Mouse (Mus musculus): ENCODE data around the gene Pon1.
"Not testable (repeated sequence)": the region's sequence is repeated elsewhere in the genome, so short reads cannot be mapped to it uniquely, and the experiment has no call there.

Pon1 gene

GRCm38 (mm10) chr6:5193693-5194092 is at the start of gene Pon1:
Pon1 (minus strand) TSS chr6:5193946.
- DNase-seq (ENCODE audit: low read depth, low spot score): no peak

GRCm38 (mm10) chr6:5238799-5239198 is 45.1 kb upstream of the Pon1 start:
- no peak for DNase-seq (ENCODE audit: low read depth, low spot score)

- DNase-seq (ENCODE audit: low read depth, low spot score): no peak
Observed at GRCm38 (mm10) chr6:5237510-5237909, 43.8 kb upstream of the Pon1 start.

DNA sequence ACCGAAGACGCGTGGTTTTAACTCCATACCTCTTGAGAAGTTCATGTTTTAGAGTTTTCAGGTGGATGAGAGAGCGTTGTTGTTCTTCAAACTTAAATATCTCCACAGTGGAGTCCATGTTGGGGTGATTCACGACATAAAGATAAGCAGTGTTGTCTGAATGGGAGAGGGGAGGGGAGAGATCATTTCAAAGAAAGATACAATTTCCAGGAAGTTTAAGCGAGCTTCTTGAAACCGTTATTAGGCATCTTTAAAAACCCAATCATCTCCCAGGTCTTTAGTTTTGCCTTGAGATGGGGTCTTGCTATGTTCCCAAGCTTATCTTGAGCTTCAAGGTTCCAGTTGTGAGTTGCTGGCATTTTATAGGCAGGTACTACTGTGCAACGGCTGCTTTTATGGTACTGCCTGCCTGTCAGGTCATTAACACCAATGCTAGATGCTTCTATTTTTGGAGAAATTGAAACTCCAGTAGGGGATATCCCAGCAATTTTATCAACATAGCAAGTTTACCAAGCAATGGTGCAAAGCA is 43.2 kb upstream of the Pon1 start:
- no peak for DNase-seq (ENCODE audit: low read depth, low spot score)

DNA sequence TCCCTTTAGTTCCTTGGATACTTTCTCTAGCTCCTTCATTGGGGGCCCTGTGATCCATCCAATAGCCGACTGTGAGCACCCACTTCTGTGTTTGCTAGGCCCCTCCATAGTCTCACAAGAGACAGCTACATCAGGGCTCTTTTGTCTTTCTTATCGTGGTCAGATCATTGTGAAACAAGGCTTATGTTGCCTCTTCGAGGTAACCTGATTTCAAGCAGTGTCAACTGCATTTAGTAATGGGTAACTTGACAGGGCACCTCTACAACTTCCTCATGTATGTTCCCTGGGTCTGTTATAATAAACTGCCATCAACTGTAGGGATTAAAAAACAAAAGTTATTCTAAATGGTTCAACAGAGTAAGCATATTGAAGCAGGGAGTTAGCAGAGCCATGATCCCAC is 40.8 kb upstream of the Pon1 start:
- no peak for DNase-seq (ENCODE audit: low read depth, low spot score)

DNA sequence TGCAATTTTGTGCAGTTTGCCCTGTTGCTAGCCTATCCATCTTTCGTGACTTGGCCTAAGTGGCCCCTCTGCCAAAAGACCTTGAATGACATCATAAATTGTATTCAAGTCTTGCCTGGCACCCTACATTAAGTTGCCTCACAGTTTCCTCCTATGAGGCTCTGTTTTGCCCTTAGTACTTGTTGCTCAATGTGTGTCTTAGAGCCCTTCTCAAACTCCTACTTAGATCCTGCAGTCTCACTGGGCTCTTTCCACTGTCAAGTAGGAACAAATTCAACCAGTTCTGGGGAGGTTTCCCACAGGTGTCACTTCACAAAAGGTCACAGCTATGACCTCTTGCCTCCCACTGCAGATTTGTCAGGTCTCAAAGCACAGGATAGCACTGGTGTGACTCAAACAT is 40.1 kb upstream of the Pon1 start:
- no peak for DNase-seq (ENCODE audit: low read depth, low spot score)

- no peak for DNase-seq (ENCODE audit: low read depth, low spot score)
Observed at GRCm38 (mm10) chr6:5232022-5232421, 38.3 kb upstream of the Pon1 start.

DNA sequence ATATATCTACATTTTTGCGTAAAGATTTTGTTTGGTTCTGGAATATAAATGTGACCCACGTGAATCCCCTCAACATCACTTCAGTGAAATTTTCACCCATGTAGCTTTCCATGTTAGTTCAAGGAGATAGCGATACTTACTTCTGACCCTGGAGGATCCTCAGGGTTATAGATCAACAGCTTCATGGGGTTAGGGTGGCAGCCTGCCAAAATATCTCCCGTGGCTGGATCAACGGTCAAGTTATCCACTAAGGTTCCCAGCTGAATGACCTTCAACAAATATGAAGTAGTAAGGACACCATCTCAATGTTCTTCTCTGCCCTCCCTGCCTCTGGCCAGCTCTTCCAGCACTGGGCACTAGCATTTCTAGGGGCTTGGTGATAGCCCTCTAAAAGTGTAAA is 36.5 kb upstream of the Pon1 start:
- no peak for DNase-seq (ENCODE audit: low read depth, low spot score)

DNA sequence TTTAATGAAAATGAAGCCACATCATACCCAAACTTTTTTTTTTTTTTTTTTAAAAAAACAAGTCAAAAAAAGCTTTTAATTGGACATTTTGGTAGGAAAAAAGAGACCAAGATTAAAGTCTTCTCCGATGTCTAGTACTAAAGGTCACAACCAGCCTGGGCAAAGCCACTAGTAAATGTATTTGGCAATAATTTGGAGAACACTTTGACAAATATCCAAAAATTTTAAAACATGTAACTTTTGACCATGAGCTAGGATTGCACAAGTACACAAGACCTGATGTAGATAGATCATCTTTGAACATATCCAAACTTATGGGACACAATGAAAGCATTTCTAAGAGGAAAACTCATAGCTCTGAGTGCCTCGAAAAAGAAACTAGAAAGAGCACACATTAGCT is 29.8 kb upstream of the Pon1 start:
- not testable (repeated sequence) for DNase-seq (ENCODE audit: low read depth, low spot score)

- no peak for DNase-seq (ENCODE audit: low read depth, low spot score)
Observed at GRCm38 (mm10) chr6:5222080-5222479, 28.3 kb upstream of the Pon1 start.

DNA sequence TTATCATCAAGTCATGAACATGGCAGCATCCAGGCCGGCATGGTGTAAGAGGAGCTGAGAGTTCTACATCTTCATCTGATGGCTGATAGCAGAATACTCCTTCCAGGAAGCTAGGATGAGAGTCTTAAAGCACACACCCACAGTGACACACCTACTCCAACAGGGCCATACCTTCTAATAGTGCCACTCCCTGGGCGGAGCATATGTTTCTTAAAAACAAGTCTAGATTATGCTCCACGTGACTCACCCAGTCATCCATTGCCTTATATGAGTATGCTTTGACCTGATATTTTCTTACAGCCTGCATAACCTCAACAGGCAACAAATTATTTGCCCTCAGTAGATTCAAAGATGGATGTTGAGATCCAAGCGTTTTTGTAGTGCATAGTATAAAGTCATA is 24.4 kb upstream of the Pon1 start:
- DNase-seq (ENCODE audit: low read depth, low spot score): no peak

DNA sequence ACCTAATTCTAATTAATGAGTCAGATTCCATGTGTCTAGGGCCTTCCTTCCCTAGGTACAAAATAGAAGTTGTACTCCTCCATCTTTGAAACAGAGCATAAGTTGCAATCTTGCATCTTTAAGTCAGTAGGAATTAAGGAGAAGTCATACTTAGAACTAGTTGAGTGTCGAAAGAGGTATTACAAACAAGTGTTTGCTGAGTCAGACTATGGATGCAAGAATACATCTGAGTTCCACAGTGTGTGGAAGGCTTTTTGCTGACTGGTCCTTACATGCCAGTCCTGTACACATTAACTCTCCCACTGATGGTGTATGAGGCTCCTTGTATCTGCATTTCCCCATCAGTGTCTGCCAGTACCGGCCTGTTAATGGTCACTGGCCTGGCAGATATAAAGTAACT is 14.1 kb upstream of the Pon1 start:
- DNase-seq (ENCODE audit: low read depth, low spot score): no peak

DNA sequence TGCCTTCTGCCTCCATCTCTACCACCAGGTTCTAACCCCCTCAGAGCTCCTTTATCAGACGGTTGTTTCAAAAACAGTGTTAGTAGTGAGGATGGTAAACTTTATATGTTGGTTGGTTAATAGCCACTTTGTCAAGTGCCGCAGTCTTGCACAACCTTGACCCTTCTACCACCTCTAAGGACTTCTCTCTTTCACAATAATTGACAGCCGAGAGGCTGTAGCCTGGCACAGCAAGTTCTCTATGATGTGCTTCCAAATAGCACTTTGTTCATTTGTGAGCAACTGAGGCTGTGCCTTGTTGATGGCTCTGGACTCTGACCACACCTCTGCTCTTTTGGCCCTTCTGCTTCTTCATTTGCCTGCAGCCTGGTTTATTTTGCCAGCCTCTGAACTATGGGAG is 6.2 kb upstream of the Pon1 start:
- no peak for DNase-seq (ENCODE audit: low read depth, low spot score)

GRCm38 (mm10) chr6:5199376-5199905 is 5.7 kb upstream of the Pon1 start:
- no peak for DNase-seq (ENCODE audit: low read depth, low spot score)

- no peak for DNase-seq (ENCODE audit: low read depth, low spot score)
Observed at GRCm38 (mm10) chr6:5198590-5198989, 4.8 kb upstream of the Pon1 start.

DNA sequence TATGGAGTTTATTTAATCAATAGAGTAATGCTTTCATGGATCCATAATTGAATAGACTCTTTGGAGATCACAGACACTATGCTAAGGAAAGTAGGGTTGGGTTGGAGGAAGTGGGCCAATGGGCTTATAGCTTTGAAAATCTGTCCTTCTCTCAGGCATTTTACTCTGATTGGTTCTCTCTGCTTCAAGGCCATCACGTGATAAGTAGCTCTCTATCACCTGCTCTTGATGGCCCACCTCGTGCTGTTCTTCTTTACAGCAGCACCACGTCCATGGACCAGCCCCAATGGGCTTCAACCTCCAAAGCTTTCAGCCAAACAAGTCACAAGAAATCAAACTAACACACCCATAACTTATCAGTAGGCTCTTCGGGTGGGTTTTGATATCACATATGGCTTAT is 3.0 kb downstream of the Pon1 start:
- DNase-seq (ENCODE audit: low read depth, low spot score): no peak

DNA sequence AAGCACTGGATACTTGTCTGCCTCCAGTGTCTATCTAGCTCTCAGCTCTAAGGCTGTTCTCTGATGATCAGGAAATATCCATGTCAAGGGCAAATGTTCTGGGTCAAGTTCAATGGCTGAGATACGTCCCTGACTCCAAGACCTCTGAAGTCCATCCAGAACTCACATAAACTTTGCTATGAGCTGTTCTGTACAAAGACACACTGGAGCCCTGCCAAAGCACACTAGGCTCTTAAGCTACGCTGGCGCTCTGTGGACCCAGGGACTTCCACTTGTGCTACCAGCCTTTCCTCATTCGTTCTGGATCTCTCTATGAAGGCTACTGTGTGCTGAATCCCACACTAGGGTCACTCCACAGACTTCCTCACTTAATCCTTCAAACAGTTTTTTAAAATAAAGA is 4.2 kb downstream of the Pon1 start:
- no peak for DNase-seq (ENCODE audit: low read depth, low spot score)

GRCm38 (mm10) chr6:5188938-5189337 is 4.8 kb downstream of the Pon1 start:
- DNase-seq (ENCODE audit: low read depth, low spot score): no peak

DNA sequence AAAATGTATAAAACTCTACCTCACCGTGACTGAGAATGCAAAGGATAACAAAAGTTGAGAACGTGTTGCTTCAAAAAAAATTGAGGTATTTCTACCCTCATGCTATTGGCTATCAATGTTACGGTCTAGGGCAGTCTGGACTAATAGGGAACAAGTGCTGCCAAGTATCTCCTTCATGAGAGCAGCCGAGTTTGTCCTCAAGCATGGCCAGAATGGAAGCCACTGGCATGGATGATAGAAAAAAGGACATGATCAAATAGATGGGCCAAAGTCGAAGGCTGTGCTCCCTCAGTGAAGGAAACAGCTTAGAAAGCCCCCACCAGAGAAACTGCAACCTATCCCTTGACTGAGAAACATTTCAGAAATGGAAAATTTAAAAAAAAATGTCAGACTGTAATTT is 5.7 kb downstream of the Pon1 start:
- no peak for DNase-seq (ENCODE audit: low read depth, low spot score)

DNA sequence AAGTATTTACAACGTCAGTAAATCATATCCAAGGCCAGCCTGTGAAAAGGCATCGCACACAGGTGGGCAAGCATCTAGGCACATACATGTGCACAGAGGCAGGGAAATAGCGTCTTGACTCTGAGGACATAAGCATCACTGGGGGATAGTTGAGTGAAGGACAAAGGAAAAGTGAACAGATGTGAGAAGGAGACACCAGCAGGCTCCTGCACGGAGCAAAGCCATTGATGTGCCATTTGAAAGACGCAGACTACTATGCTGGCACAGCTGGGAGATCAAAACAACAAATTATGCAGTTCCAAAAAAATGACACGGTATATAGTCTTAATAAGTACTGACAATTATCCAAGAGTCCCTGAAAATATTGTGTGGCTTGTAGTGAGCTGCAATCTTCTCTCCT is 6.2 kb downstream of the Pon1 start:
- DNase-seq (ENCODE audit: low read depth, low spot score): no peak

- no peak for DNase-seq (ENCODE audit: low read depth, low spot score)
Observed at GRCm38 (mm10) chr6:5186229-5186950, 7.4 kb downstream of the Pon1 start.

- no peak for DNase-seq (ENCODE audit: low read depth, low spot score)
Observed at GRCm38 (mm10) chr6:5180645-5181044, 13.1 kb downstream of the Pon1 start.

DNA sequence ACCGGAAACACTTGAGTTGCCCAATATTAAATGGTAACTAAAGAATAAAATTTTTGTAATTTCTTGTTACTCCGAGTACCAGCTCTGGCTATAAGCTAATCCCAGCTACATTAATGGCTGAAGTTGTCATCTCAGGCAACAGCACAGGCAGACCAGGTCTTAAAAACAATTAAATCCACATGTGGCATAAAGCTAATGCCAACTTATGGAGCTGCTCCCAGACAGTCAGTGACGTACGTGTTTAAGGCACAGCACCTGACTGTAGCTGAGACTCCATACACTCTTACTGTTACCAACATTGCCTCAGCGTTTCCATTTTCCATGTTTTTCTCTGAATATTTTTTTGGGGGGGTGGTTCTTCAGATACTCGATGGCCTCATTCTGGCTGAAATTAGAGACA is 14.6 kb downstream of the Pon1 start:
- DNase-seq (ENCODE audit: low read depth, low spot score): no peak

Data from WW6 (cell line).